ENCODE assay signal across 15 mouse cellular contexts in genomic region chr11:97742157-97742556, GRCm38 (mm10). TPM values are rescaled to one million over a fixed set of nuclear protein-coding genes. Genes with fewer than 3 reads are reported as not detected.
DNase-seq lines count a peak whose midpoint lies in the region; ATAC-seq and TF ChIP-seq lines count a peak whose summit lies in the region.
"Had no signal": no experiment of that assay in that cellular context is flagged by ENCODE, and none has a peak within 500 bp of the region (broad histone marks: within the 10 kb centered on the region; RNA-seq: fewer than 3 reads in every experiment).

No protein-coding gene starts in this region.

- no peak for TF ChIP-seq CTCF in gastrocnemius, adult 2 months (IDR thresholded peaks at IDR 0.05)

- H3K4me3 ChIP-seq in gastrocnemius, adult 2 months = no peak overlapping the region
- H3K4me3 ChIP-seq in megakaryocyte, embryonic 14.5 days (replicated peaks) = peak overlapping the region; percentile 99
- 0 out of 2 replicates have a peak overlapping the region, but pooled peaks have one; percentile 69 for H3K4me3 ChIP-seq in hindbrain, embryonic 15.5 days
- no peak overlapping the region for H3K4me3 ChIP-seq in neural tube, embryonic 13.5 days
- H3K4me3 ChIP-seq: intestine, embryonic 15.5 days had no signal

- H3K9ac ChIP-seq in hindbrain, embryonic 15.5 days = no peak overlapping the region
- peak overlapping the region; percentile 83; the same call in 1 of the 2 replicates for H3K9ac ChIP-seq in neural tube, embryonic 13.5 days
- H3K9ac ChIP-seq: embryonic facial prominence, embryonic 15.5 days had no signal

- no peak for DNase-seq in gastrocnemius, adult 2 months
- no peak for DNase-seq in gastrocnemius, adult 18-20 months (ENCODE audit: low spot score)
- DNase-seq in embryo, embryonic 10 days (ENCODE audit: low spot score) = no peak
- DNase-seq in thymus, postnatal 14 days = no peak
- DNase-seq: cerebellum, adult 8-10 months; lung, postnatal 4 days; thymus, postnatal 25 days had no signal

- intact Hi-C loops in gastrocnemius, adult 2 months (cut with DNase I) = no loop called here

- H3K4me2 ChIP-seq in hindbrain, embryonic 15.5 days = peak overlapping the region; percentile 77
- H3K4me2 ChIP-seq in neural tube, embryonic 13.5 days = peak overlapping the region; percentile 89

- ATAC-seq in megakaryocyte, adult 5-6 weeks (ENCODE audit: poor library complexity, severe bottlenecking) = no peak
- no peak for ATAC-seq in hindbrain, embryonic 15.5 days (ENCODE audit: low FRiP score, low read depth)
- ATAC-seq in neural tube, embryonic 13.5 days (ENCODE audit: low read depth) = no peak
- ATAC-seq: intestine, embryonic 15.5 days had no signal

- H3K4me1 ChIP-seq in megakaryocyte, embryonic 14.5 days = peaks cover 64% of the 10 kb centered on the region
- H3K4me1 ChIP-seq in hindbrain, embryonic 15.5 days (replicated peaks) = peaks cover 44% of the 10 kb centered on the region
- peaks cover 34% of the 10 kb centered on the region for H3K4me1 ChIP-seq in neural tube, embryonic 13.5 days (replicated peaks)

- no peaks in the 10 kb centered on the region for H3K27me3 ChIP-seq in megakaryocyte, embryonic 14.5 days (replicated peaks)
- no peaks in the 10 kb centered on the region for H3K27me3 ChIP-seq in hindbrain, embryonic 15.5 days
- no peaks in the 10 kb centered on the region for H3K27me3 ChIP-seq in neural tube, embryonic 13.5 days
- H3K27me3 ChIP-seq: embryonic facial prominence, embryonic 15.5 days; intestine, embryonic 15.5 days had no signal

- H3K36me3 ChIP-seq in megakaryocyte, embryonic 14.5 days (replicated peaks; ENCODE audit: low read length) = peaks cover 53% of the 10 kb centered on the region
- peaks cover 13% of the 10 kb centered on the region for H3K36me3 ChIP-seq in hindbrain, embryonic 15.5 days
- H3K36me3 ChIP-seq in neural tube, embryonic 13.5 days = peaks cover 12% of the 10 kb centered on the region

- H3K27ac ChIP-seq in gastrocnemius, adult 2 months = 0 out of 2 replicates have a peak overlapping the region, but pooled peaks have one; percentile 4
- H3K27ac ChIP-seq in hindbrain, embryonic 15.5 days (replicated peaks) = no peak overlapping the region
- H3K27ac ChIP-seq in neural tube, embryonic 13.5 days (replicated peaks) = no peak overlapping the region
- H3K27ac ChIP-seq: embryonic facial prominence, embryonic 15.5 days; intestine, embryonic 15.5 days had no signal

- no peaks in the 10 kb centered on the region for H3K9me3 ChIP-seq in megakaryocyte, embryonic 14.5 days
- no peaks in the 10 kb centered on the region for H3K9me3 ChIP-seq in hindbrain, embryonic 15.5 days
- no peaks in the 10 kb centered on the region for H3K9me3 ChIP-seq in neural tube, embryonic 13.5 days
- H3K9me3 ChIP-seq: embryonic facial prominence, embryonic 15.5 days; intestine, embryonic 15.5 days had no signal

- 94% methylated on average over 5 of the region's 5 CpGs for WGBS in hindbrain, embryonic 15.5 days
- 92% methylated on average over 5 of the region's 5 CpGs for WGBS in neural tube, embryonic 13.5 days

RNA-seq across cellular contexts. Expression of gene Pip4k2b, which starts 2.3 kb away (rescaled TPM):
- 10 to 100 TPM; 59.3 to 66.2 TPM for total RNA-seq in gastrocnemius, adult 2 months (2021)
- 10 to 100 TPM; 64.7 TPM for total RNA-seq in gastrocnemius, adult 18-20 months (2021)
- polyA plus RNA-seq in megakaryocyte, embryonic 14.5 days (2012; ENCODE audit: insufficient read depth, low replicate concordance) = 31.7 and 36.8 TPM in 2 replicates
- 14.9 and 17.3 TPM in 2 replicates for total RNA-seq in megakaryocyte, adult 5-6 weeks (2015)
- 19.6 and 25.7 TPM in 2 replicates for total RNA-seq in megakaryocyte, adult 5-6 weeks (2017)
- 4.0 and 4.2 TPM in 2 replicates for polyA plus RNA-seq in hindbrain, embryonic 15.5 days (2015; fragmentation: Nextera tagmentation; extraction: Ambion mirVana)
- 3.7 and 4.4 TPM in 2 replicates for polyA plus RNA-seq in neural tube, embryonic 13.5 days (2015; fragmentation: Nextera tagmentation; extraction: Ambion mirVana)

RNA-seq across cellular contexts. Expression of gene Cwc25, which starts 24.2 kb away (rescaled TPM):
- total RNA-seq in gastrocnemius, adult 2 months (2021) = 1 to 10 TPM; 6.2 to 6.5 TPM
- total RNA-seq in gastrocnemius, adult 18-20 months (2021) = 1 to 10 TPM; 5.2 to 5.9 TPM
- 2.6 and 14.6 TPM in 2 replicates for polyA plus RNA-seq in megakaryocyte, embryonic 14.5 days (2012; ENCODE audit: insufficient read depth, low replicate concordance)
- total RNA-seq in megakaryocyte, adult 5-6 weeks (2015) = 11.1 and 11.8 TPM in 2 replicates
- 21.0 and 22.4 TPM in 2 replicates for total RNA-seq in megakaryocyte, adult 5-6 weeks (2017)
- polyA plus RNA-seq in hindbrain, embryonic 15.5 days (2015; fragmentation: Nextera tagmentation; extraction: Ambion mirVana) = 14.9 and 16.2 TPM in 2 replicates
- polyA plus RNA-seq in neural tube, embryonic 13.5 days (2015; fragmentation: Nextera tagmentation; extraction: Ambion mirVana) = 18.8 and 19.1 TPM in 2 replicates

RNA-seq across cellular contexts. Expression of gene 1700001P01Rik, which starts 33.6 kb away (rescaled TPM):
- total RNA-seq in gastrocnemius, adult 2 months (2021) = under 1 TPM; 0.39 to 0.56 TPM
- not detected for total RNA-seq in gastrocnemius, adult 18-20 months (2021)
- polyA plus RNA-seq in megakaryocyte, embryonic 14.5 days (2012; ENCODE audit: insufficient read depth, low replicate concordance) = not detected in 2 replicates
- not detected in 2 replicates for total RNA-seq in megakaryocyte, adult 5-6 weeks (2015)
- total RNA-seq in megakaryocyte, adult 5-6 weeks (2017) = not detected in 2 replicates
- polyA plus RNA-seq in hindbrain, embryonic 15.5 days (2015; fragmentation: Nextera tagmentation; extraction: Ambion mirVana) = 0.26 and 0.28 TPM in 2 replicates
- polyA plus RNA-seq in neural tube, embryonic 13.5 days (2015; fragmentation: Nextera tagmentation; extraction: Ambion mirVana) = 0.67 TPM in 1 of 2 replicates, not detected in the other
- polyA plus RNA-seq: heart, embryonic 11.5 days; neural tube, embryonic 11.5 days had no signal

RNA-seq across cellular contexts. Expression of gene Psmb3, which starts 39.0 kb away (rescaled TPM):
- 100 to 1,000 TPM; 141 to 159 TPM for total RNA-seq in gastrocnemius, adult 2 months (2021)
- total RNA-seq in gastrocnemius, adult 18-20 months (2021) = 100 to 1,000 TPM; 150 to 167 TPM
- polyA plus RNA-seq in megakaryocyte, embryonic 14.5 days (2012; ENCODE audit: insufficient read depth, low replicate concordance) = 44.4 and 47.3 TPM in 2 replicates
- 81.0 and 111 TPM in 2 replicates for total RNA-seq in megakaryocyte, adult 5-6 weeks (2015)
- 137 and 179 TPM in 2 replicates for total RNA-seq in megakaryocyte, adult 5-6 weeks (2017)
- 416 and 449 TPM in 2 replicates for polyA plus RNA-seq in hindbrain, embryonic 15.5 days (2015; fragmentation: Nextera tagmentation; extraction: Ambion mirVana)
- polyA plus RNA-seq in neural tube, embryonic 13.5 days (2015; fragmentation: Nextera tagmentation; extraction: Ambion mirVana) = 444 and 473 TPM in 2 replicates

RNA-seq across cellular contexts. Expression of gene Rpl23, which starts 40.1 kb away (rescaled TPM):
- 100 to 1,000 TPM; 385 to 521 TPM for total RNA-seq in gastrocnemius, adult 2 months (2021)
- total RNA-seq in gastrocnemius, adult 18-20 months (2021) = 100 to 1,000 TPM; 426 to 450 TPM
- polyA plus RNA-seq in megakaryocyte, embryonic 14.5 days (2012; ENCODE audit: insufficient read depth, low replicate concordance) = 25.9 and 294 TPM in 2 replicates
- total RNA-seq in megakaryocyte, adult 5-6 weeks (2015) = 1,123 and 1,179 TPM in 2 replicates
- total RNA-seq in megakaryocyte, adult 5-6 weeks (2017) = 895 and 904 TPM in 2 replicates
- polyA plus RNA-seq in hindbrain, embryonic 15.5 days (2015; fragmentation: Nextera tagmentation; extraction: Ambion mirVana) = 296 and 312 TPM in 2 replicates
- 351 and 415 TPM in 2 replicates for polyA plus RNA-seq in neural tube, embryonic 13.5 days (2015; fragmentation: Nextera tagmentation; extraction: Ambion mirVana)

Comparison
In these comparisons a context has a peak if more than half of its experiments do, and no peak if none do; other contexts are left out.
1. H3K4me3 ChIP-seq: peak in megakaryocyte, embryonic 14.5 days (single experiment) and hindbrain, embryonic 15.5 days (single experiment); none in gastrocnemius, adult 2 months (single experiment) and neural tube, embryonic 13.5 days (single experiment).